Comparison of ENCODE assay signal across 13 mouse cellular contexts in the genomic region with DNA sequence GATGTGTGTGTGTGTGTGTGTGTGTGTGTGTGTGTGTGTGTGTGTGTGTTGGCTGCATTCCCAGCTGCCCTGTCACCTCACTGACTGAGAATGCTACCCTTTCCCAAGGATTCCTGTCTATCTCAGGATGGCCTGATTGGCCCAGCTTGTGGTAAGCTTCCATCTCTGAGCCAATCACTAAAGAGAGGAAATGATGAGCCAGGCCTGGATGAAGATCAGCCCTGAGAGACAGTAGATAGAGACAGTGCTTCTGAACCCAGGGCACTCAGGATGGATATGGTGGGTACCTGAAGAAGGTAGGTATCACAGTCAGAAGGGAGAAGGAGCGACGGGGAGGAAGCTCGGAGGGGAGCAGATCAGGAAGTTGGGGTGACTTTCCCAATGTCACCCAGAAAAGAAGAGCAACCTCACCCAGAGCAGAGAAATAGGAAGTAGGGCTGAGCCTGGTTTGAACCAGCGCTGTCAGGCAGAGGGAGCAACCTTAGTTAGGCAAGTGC. TPM values are rescaled to one million over a fixed set of nuclear protein-coding genes. Genes with fewer than 3 reads are reported as not detected.
DNase-seq lines count a peak whose midpoint lies in the region; ATAC-seq and TF ChIP-seq lines count a peak whose summit lies in the region.
"Had no signal": no experiment of that assay in that cellular context is flagged by ENCODE, and none has a peak within 500 bp of the region (broad histone marks: within the 10 kb centered on the region; RNA-seq: fewer than 3 reads in every experiment).

No protein-coding gene starts in this region.

- H3K9ac ChIP-seq in heart, embryonic 12.5 days, result no peak overlapping the region
- H3K9ac ChIP-seq in heart, adult 2 months (ENCODE audit: low read depth, low read length), result no peak overlapping the region
- no peak overlapping the region for H3K9ac ChIP-seq in lung, embryonic 15.5 days
- H3K9ac ChIP-seq in forebrain, embryonic 15.5 days (replicated peaks), result no peak overlapping the region
- H3K9ac ChIP-seq: hindbrain, embryonic 15.5 days; liver, embryonic 14.5 days had no signal

- H3K36me3 ChIP-seq in heart, embryonic 12.5 days, result no peaks in the 10 kb centered on the region
- no peaks in the 10 kb centered on the region for H3K36me3 ChIP-seq in heart, adult 2 months (ENCODE audit: control insufficient read depth, insufficient read depth, low read length)
- H3K36me3 ChIP-seq in lung, embryonic 15.5 days, result no peaks in the 10 kb centered on the region
- no peaks in the 10 kb centered on the region for H3K36me3 ChIP-seq in megakaryocyte, embryonic 14.5 days (replicated peaks; ENCODE audit: low read length)
- no peaks in the 10 kb centered on the region for H3K36me3 ChIP-seq in forebrain, embryonic 15.5 days
- H3K36me3 ChIP-seq: hindbrain, embryonic 15.5 days had no signal

- H3K4me2 ChIP-seq in heart, embryonic 12.5 days, result 0 out of 2 replicates have a peak overlapping the region, but pooled peaks have one; percentile 3
- no peak overlapping the region for H3K4me2 ChIP-seq in lung, embryonic 15.5 days
- H3K4me2 ChIP-seq in forebrain, embryonic 15.5 days (replicated peaks), result no peak overlapping the region
- H3K4me2 ChIP-seq: hindbrain, embryonic 15.5 days had no signal

- WGBS in heart, embryonic 12.5 days, result 79% methylated on average over 4 of the region's 4 CpGs
- 74% methylated on average over 4 of the region's 4 CpGs for WGBS in heart, adult 2 months
- 79% methylated on average over 4 of the region's 4 CpGs for WGBS in lung, embryonic 15.5 days
- 3% methylated on average over 4 of the region's 4 CpGs for WGBS in bone marrow, adult 2 months
- 90% methylated on average over 4 of the region's 4 CpGs for WGBS in forebrain, embryonic 15.5 days

- no peaks in the 10 kb centered on the region for H3K9me3 ChIP-seq in heart, embryonic 12.5 days (replicated peaks)
- no peaks in the 10 kb centered on the region for H3K9me3 ChIP-seq in lung, embryonic 15.5 days
- H3K9me3 ChIP-seq in megakaryocyte, embryonic 14.5 days, result peaks cover 4% of the 10 kb centered on the region; the same call in 1 of the 2 replicates
- H3K9me3 ChIP-seq in forebrain, embryonic 15.5 days, result no peaks in the 10 kb centered on the region
- H3K9me3 ChIP-seq: hindbrain, embryonic 15.5 days had no signal

- no peak for TF ChIP-seq POLR2A in heart, adult 2 months (IDR thresholded peaks at IDR 0.05; ENCODE audit: insufficient read depth, low read depth, low read length)
- TF ChIP-seq POLR2A in bone marrow, adult 2 months (IDR thresholded peaks at IDR 0.05; ENCODE audit: borderline replicate concordance, control insufficient read depth, low read depth, low read length), result no peak

- H3K79me2 ChIP-seq in heart, adult 2 months (replicated peaks; ENCODE audit: control insufficient read depth, insufficient read depth, low read length), result no peaks in the 10 kb centered on the region

- no peak for DNase-seq in heart, adult 2 months
- no peak for DNase-seq in lung, postnatal 14 days
- DNase-seq in urinary bladder, postnatal 10 days (ENCODE audit: low spot score), result no peak
- DNase-seq: kidney, postnatal 25 days; thymus, postnatal 25 days had no signal

- no peak for TF ChIP-seq CTCF in heart, adult 2 months (IDR thresholded peaks at IDR 0.05)
- no peak for TF ChIP-seq CTCF in bone marrow, adult 2 months (IDR thresholded peaks at IDR 0.05; ENCODE audit: control insufficient read depth, insufficient read depth, low read length)

- no peaks in the 10 kb centered on the region for H3K27me3 ChIP-seq in heart, embryonic 12.5 days (replicated peaks)
- no peaks in the 10 kb centered on the region for H3K27me3 ChIP-seq in heart, adult 2 months (ENCODE audit: control insufficient read depth, insufficient read depth, low read length)
- no peaks in the 10 kb centered on the region for H3K27me3 ChIP-seq in lung, embryonic 15.5 days
- peaks cover 2% of the 10 kb centered on the region for H3K27me3 ChIP-seq in megakaryocyte, embryonic 14.5 days (replicated peaks)
- no peaks in the 10 kb centered on the region; the same call in 1 of the 2 replicates for H3K27me3 ChIP-seq in forebrain, embryonic 15.5 days
- H3K27me3 ChIP-seq: CH12.LX had no signal

- peak; percentile 68 for ATAC-seq in heart, embryonic 12.5 days (ENCODE audit: insufficient number of reproducible peaks, low FRiP score)
- ATAC-seq in lung, embryonic 15.5 days (ENCODE audit: borderline replicate concordance, extremely low read depth, low FRiP score, low TSS enrichment), result peak; percentile 60; the same call in 1 of the 2 replicates
- no peak for ATAC-seq in forebrain, embryonic 15.5 days (replicated peaks)

- no peak for TF ChIP-seq EP300 in heart, adult 2 months (IDR thresholded peaks at IDR 0.05; ENCODE audit: insufficient read depth, low read depth, low read length)

- intact Hi-C loops in heart, adult 2 months (cut with DNase I), result no loop called here

- no peak overlapping the region for H3K4me3 ChIP-seq in heart, embryonic 12.5 days
- H3K4me3 ChIP-seq in heart, adult 2 months, result no peak overlapping the region
- H3K4me3 ChIP-seq in lung, embryonic 15.5 days, result no peak overlapping the region
- peak overlapping the region; percentile 8 for H3K4me3 ChIP-seq in bone marrow, adult 2 months (replicated peaks; ENCODE audit: control insufficient read depth, low read depth, low read length)
- H3K4me3 ChIP-seq in megakaryocyte, embryonic 14.5 days (replicated peaks), result peak overlapping the region; percentile 73
- no peak overlapping the region for H3K4me3 ChIP-seq in forebrain, embryonic 15.5 days
- H3K4me3 ChIP-seq: hindbrain, embryonic 15.5 days had no signal

- H3K27ac ChIP-seq in heart, embryonic 12.5 days (ENCODE audit: poor library complexity, severe bottlenecking), result peak overlapping the region; percentile 29
- no peak overlapping the region for H3K27ac ChIP-seq in heart, adult 2 months
- 0 out of 2 replicates have a peak overlapping the region, but pooled peaks have one; percentile 4 for H3K27ac ChIP-seq in lung, embryonic 15.5 days
- H3K27ac ChIP-seq in bone marrow, adult 2 months (ENCODE audit: control insufficient read depth, insufficient read depth, low read depth, low read length, poor library complexity), result peak overlapping the region; percentile 83
- H3K27ac ChIP-seq in forebrain, embryonic 15.5 days (replicated peaks), result no peak overlapping the region
- H3K27ac ChIP-seq: hindbrain, embryonic 15.5 days; liver, embryonic 14.5 days had no signal

- peaks cover 22% of the 10 kb centered on the region for H3K4me1 ChIP-seq in heart, embryonic 12.5 days (replicated peaks)
- H3K4me1 ChIP-seq in heart, adult 2 months (ENCODE audit: control insufficient read depth, insufficient read depth, low read length), result no peaks in the 10 kb centered on the region; the same call in 1 of the 2 replicates
- peaks cover 3% of the 10 kb centered on the region for H3K4me1 ChIP-seq in lung, embryonic 15.5 days
- H3K4me1 ChIP-seq in bone marrow, adult 2 months (ENCODE audit: control insufficient read depth, insufficient read depth, low read length), result peaks cover 8% of the 10 kb centered on the region
- H3K4me1 ChIP-seq in megakaryocyte, embryonic 14.5 days, result peaks cover 60% of the 10 kb centered on the region
- H3K4me1 ChIP-seq in forebrain, embryonic 15.5 days, result no peaks in the 10 kb centered on the region; the same call in 1 of the 2 replicates

RNA-seq across cellular contexts. Expression of a gene that starts 5.8 kb away (rescaled TPM):
- 77.2 and 82.3 TPM in 2 replicates for polyA plus RNA-seq in heart, embryonic 12.5 days (2016; fragmentation: Nextera tagmentation; extraction: Ambion mirVana)
- total RNA-seq in heart, adult 2 months (2021), result 10 to 100 TPM; 38.7 to 42.9 TPM
- polyA plus RNA-seq in heart, adult 2 months (2012; rRNA removed), result 83.1 and 84.2 TPM in 2 replicates
- polyA plus RNA-seq in lung, embryonic 15.5 days (2015; fragmentation: Nextera tagmentation; extraction: Ambion mirVana), result 76.4 and 76.5 TPM in 2 replicates
- polyA plus RNA-seq in bone marrow, adult 2 months (2011; ENCODE audit: insufficient read depth, insufficient read length, low replicate concordance, missing spikeins), result 4.9 and 19.1 TPM in 2 replicates
- polyA plus RNA-seq in megakaryocyte, embryonic 14.5 days (2012; ENCODE audit: insufficient read depth, low replicate concordance), result 58.6 and 91.9 TPM in 2 replicates
- polyA plus RNA-seq in forebrain, embryonic 15.5 days (2015; fragmentation: Nextera tagmentation; extraction: Ambion mirVana), result 37.5 and 40.8 TPM in 2 replicates

RNA-seq across cellular contexts. Expression of a gene that starts 46.2 kb away (rescaled TPM):
- polyA plus RNA-seq in heart, embryonic 12.5 days (2016; fragmentation: Nextera tagmentation; extraction: Ambion mirVana), result 103 and 111 TPM in 2 replicates
- total RNA-seq in heart, adult 2 months (2021), result 10 to 100 TPM; 46.5 to 48.3 TPM
- polyA plus RNA-seq in heart, adult 2 months (2012; rRNA removed), result 62.6 and 63.6 TPM in 2 replicates
- 97.2 and 99.0 TPM in 2 replicates for polyA plus RNA-seq in lung, embryonic 15.5 days (2015; fragmentation: Nextera tagmentation; extraction: Ambion mirVana)
- 12.3 and 34.2 TPM in 2 replicates for polyA plus RNA-seq in bone marrow, adult 2 months (2011; ENCODE audit: insufficient read depth, insufficient read length, low replicate concordance, missing spikeins)
- polyA plus RNA-seq in megakaryocyte, embryonic 14.5 days (2012; ENCODE audit: insufficient read depth, low replicate concordance), result 77.4 and 115 TPM in 2 replicates
- polyA plus RNA-seq in forebrain, embryonic 15.5 days (2015; fragmentation: Nextera tagmentation; extraction: Ambion mirVana), result 316 and 323 TPM in 2 replicates

Comparison
In these comparisons a context has a peak if more than half of its experiments do, and no peak if none do; other contexts are left out.
1. H3K27ac ChIP-seq: peak in heart, embryonic 12.5 days (single experiment), lung, embryonic 15.5 days (single experiment) and bone marrow, adult 2 months (single experiment); none in heart, adult 2 months (single experiment) and forebrain, embryonic 15.5 days (single experiment).
2. H3K4me3 ChIP-seq: peak in bone marrow, adult 2 months (single experiment) and megakaryocyte, embryonic 14.5 days (single experiment); none in heart, embryonic 12.5 days (single experiment), heart, adult 2 months (single experiment), lung, embryonic 15.5 days (single experiment) and forebrain, embryonic 15.5 days (single experiment).